Mouse (Mus musculus): ENCODE measurements at regions not wholly inside any gene's neighbourhood (a gene's known extent, or its start where the extent isn't known, plus 50 kb on each side); places are given as distances from the start of the nearest gene placed in this dataset.

DNA sequence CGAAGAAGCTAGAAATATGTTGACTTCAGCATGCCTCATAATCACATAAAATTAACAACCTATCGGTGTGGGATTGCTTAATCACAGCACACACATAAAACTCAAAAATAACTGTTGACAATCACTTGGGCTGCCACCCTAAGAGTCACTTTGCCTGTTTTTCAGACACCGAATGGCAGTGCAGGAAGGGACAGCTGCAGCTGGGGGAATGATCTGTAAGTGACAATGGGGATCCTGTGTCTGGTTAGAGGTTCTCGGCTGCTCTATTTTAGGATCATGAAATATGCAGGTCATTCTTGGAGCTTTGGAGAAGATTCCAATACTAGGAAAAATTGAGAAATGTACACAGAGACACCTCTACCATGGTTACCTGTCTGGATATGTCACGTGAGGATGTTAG lies 54.4 kb upstream of the Tcf12 start:
- no peak for TF ChIP-seq GATA1 (IDR thresholded peaks at IDR 0.05; ENCODE audit: low read length)
- no peak for TF ChIP-seq TAL1 (IDR thresholded peaks at IDR 0.05; ENCODE audit: low read length)

All from erythroblast, embryonic 14.5 days (primary cell).